Mouse (Mus musculus) natural killer cell, adult 2 months (primary cell): ENCODE data around the gene Khk.
A peak's percentile ranks its signal among the peaks of the same experiment; 100 is the strongest.

Experiments
- DNase-seq, 2 experiments: peaks; one replicate each; pipeline ENCODE4 v3.0.0; 2022; ENCODE audit warnings: low spot score in 2 of 2

The Khk gene

GRCm38 (mm10) chr5:30913060-30913841, 8.0 kb upstream of the Khk start, which contains the start of gene Emilin1:
Emilin1 (plus strand) TSS chr5:30913402.
- DNase-seq: no peak

DNA sequence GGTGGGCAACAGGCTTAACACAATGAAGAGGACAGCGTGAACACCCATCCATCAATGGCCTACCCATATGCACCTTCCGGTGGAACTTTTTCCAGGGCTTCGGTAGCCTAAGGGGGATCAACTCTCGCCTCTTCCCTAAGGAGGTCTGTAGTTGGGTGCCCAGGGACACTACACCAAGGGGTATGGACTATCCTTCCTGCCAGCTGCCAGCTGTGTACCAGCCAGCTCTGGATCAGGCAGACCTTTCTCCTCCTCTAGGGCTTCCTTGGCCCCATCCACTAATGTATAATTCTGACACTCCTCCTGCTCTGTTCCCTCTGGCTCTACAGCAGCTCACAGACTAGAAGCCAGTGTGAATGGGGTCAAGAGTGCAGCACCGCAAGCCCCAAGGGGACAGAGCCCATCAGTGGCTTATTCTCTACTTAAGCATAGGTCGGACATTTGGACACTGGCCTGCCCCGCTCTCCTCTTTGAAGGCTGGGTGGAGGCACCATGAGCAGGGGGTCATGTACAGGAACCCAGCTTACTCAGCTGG, 7.1 kb upstream of the Khk start:
- no peak for DNase-seq

DNA sequence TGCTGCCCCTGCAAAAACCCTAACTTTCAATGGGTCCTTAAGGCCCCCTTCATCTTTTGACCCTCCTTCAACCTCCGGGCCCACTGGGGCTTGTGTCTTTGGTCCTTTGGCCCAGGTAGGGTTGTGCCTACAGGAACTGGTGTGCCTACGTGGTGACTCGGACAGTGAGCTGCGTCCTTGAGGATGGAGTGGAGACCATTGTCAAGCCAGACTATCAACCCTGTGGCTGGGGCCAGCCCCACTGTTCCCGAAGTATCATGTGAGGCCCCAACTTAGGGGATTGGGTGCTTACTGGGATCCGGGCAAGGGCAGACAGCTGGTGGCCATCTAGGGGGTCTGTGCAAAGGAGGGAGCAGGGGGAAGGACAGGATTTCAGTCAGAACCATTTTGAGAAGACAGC, 6.4 kb upstream of the Khk start:
- no peak for DNase-seq

DNA sequence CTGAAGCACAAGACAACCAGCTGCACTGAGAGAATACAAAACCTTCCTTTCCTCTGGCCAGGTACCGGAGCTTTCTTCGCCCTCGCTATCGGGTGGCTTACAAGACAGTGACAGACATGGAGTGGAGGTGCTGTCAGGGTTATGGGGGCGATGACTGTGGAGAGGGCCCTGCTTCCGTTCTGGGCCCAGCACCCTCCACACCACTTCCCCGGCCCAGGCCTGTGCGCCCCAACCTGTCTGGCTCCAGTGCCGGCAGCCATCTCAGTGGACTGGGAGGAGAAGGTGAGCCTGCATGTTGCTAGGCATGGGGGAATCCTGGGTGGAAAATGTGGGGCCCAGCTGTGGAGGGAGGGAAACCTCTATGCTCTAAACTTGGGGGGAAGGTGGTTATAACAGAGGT, 5.8 kb upstream of the Khk start:
- no peak for DNase-seq

- peak; percentile 32 to 44 for DNase-seq
Observed at GRCm38 (mm10) chr5:30915974-30916433, 5.2 kb upstream of the Khk start.

DNA sequence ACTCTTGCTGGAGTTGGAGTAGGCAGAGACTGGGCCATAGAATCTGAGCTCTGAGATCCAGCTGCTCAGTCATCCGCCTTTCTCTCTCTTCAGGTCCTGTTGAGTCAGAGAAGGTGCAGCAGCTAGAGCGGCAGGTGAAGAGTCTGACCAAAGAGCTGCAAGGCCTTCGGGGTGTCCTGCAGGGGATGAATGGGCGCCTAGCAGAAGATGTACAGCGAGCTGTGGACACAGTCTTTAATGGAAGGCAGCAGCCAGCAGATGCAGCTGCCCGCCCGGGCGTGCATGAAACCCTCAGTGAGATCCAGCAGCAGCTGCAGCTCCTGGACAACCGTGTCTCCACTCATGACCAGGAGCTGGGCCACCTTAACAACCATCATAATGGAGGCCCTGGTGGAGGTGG, 4.4 kb upstream of the Khk start:
- DNase-seq: no peak

- DNase-seq: no peak
Observed at GRCm38 (mm10) chr5:30917348-30917747, 3.9 kb upstream of the Khk start.

DNA sequence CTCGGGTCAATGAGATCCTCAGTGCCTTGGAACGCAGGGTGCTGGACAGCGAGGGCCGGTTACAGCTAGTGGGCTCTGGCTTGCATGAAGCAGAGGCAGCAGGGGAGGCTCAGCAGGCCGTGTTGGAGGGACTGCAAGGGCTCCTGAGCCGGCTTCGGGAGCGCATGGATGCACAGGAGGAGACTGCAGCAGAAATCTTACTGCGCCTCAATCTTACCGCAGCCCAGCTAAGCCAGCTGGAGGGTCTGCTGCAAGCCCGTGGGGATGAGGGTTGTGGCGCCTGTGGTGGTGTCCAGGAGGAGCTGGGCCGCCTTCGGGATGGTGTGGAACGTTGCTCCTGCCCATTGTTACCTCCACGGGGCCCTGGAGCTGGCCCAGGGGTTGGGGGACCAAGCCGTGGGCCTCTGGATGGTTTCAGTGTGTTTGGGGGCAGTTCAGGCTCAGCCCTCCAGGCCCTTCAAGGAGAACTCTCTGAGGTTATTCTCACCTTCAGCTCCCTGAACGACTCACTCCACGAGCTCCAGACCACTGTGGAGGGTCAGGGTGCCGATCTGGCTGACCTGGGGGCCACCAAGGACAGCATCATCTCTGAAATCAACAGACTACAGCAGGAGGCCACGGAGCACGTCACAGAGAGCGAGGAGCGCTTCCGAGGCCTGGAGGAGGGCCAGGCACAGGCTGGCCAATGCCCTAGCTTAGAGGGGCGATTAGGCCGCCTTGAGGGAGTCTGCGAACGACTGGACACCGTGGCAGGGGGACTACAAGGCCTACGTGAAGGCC, 3.1 kb upstream of the Khk start:
- DNase-seq: no peak

DNA sequence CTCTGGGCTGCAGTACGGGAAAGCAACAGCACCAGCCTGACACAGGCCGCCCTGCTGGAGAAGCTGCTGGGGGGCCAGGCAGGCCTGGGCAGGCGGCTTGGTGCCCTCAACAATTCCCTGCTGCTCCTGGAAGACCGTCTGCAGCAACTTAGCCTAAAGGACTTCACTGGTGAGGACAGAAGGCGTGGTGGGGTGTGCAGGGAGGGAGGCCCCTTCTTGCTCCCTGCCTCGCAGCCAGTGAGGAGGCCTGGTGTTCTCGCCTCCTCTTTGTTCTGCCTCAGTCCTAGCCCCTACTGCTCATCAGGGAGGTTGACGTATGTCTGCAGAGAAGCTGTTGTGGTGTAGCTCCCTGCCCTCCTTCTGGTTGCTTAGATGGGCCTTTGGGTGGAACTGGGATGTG, 2.5 kb upstream of the Khk start:
- DNase-seq: no peak

GRCm38 (mm10) chr5:30919831-30920614, 1.2 kb upstream of the Khk start:
- DNase-seq: no peak

DNA sequence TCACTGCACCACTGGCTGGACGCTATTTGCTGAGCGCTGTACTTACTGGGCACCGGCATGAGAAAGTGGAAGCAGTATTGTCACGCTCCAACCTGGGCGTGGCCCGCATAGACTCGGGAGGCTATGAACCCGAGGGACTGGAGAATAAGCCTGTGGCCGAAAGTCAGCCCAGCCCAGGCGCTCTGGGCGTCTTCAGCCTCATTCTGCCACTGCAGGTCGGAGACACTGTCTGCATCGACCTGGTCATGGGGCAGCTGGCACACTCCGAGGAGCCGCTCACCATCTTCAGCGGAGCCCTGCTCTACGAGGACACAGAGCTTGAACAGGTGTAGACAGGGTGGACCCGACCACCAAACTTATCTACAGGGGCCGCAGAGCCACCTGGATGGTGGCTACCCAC, 610 bp upstream of the Khk start:
- DNase-seq: no peak

GRCm38 (mm10) chr5:30922581-30923041, 1.4 kb downstream of the Khk start:
- no peak for DNase-seq

GRCm38 (mm10) chr5:30923119-30923518, 1.9 kb downstream of the Khk start:
- no peak for DNase-seq

DNA sequence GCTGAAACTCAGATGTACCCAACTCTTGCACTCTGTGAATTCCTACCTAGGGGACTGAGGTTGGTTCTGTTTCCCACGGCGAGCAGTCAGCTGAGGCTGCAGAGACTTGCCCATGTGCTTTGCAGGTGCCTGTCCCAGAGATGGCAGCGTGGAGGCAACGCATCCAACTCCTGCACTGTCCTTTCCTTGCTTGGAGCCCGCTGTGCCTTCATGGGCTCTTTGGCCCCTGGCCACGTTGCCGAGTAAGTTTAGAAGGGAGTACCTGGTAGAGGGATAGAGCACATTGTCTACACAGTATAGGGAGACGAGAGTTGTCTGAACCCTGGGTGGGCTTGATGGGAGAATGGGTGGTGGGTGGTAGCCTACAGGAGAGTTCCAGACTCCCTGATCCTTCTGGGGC, 3.4 kb downstream of the Khk start:
- DNase-seq: no peak

- DNase-seq: no peak
Observed at GRCm38 (mm10) chr5:30925217-30925616, 4.0 kb downstream of the Khk start.

DNA sequence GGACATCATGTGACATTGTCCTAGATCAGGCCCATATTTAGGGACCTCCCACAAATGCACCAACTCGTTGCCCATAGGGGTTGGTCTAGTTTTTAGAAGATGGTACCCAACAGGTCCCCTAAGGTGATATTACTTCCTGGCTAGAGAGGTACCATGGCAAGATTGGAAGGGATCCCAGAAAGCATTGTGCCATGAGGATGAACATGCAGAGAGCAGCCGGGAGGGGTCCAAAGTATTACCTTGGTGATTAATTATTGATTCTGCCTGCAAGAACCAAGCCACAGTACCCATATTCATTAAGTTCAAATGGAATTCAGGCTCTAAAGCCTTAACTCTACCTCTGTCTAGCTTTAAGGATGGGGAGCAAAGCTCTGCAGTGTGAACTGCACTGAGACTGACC, 4.8 kb downstream of the Khk start:
- no peak for DNase-seq

GRCm38 (mm10) chr5:30927945-30928529, 6.8 kb downstream of the Khk start:
- no peak for DNase-seq

DNA sequence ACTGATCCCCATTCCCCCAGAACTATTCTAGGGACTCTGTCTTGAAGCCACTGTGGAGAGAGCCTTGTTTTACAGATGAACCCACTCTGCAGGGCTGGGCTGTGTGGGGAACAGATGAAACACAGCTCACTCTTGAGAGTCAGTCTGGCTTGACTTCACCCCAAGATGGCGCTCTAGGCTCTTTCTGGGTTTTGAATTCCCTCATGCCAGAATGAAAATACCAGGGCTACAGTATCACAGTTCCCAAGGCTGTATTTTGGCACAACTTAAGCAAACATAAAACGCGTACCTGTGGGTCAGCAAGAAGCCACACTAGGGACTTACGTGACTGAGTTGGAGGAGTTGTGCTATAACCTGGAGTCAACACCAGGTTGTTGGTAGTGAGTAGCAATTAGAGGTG, 8.9 kb downstream of the Khk start:
- peak; percentile 35 to 58 for DNase-seq

GRCm38 (mm10) chr5:30930846-30931245, 9.6 kb downstream of the Khk start:
- DNase-seq: no peak

- DNase-seq: no peak
Observed at GRCm38 (mm10) chr5:30931378-30931777, 10.1 kb downstream of the Khk start.

DNA sequence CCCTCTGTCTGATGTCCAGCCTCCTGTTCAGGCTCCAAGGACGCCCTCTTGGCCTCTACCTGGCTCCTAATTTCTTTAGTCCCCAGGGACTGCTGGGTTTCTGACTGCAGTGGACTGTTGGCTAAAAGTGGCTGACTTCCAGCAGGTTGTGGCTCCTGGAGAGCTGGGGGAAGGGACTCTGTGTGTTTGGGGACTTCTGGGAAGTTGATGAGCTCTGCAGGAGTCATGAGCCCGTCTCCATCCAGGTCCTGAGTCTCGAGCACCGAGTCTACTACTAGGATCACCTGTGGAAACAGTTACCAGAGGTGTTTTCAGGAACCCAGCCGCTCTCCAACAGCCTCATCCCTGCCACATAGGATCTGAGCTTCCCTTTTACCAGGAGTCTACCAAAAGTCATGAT, 12.5 kb downstream of the Khk start:
- no peak for DNase-seq
